Mouse (Mus musculus) adrenal gland (tissue): ENCODE measurements around the gene Nubp2.

Experiments
- intact Hi-C: fragments of 180-260 bp; cut with DNase I; formaldehyde crosslinking; loops from one replicate; pipeline ENCODE4 v1.15.1; 2025

The Nubp2 gene

GRCm38 (mm10) chr17:24873695-24874404, 12.3 kb downstream of the Nubp2 start:
- intact Hi-C loops = no loop called here

DNA sequence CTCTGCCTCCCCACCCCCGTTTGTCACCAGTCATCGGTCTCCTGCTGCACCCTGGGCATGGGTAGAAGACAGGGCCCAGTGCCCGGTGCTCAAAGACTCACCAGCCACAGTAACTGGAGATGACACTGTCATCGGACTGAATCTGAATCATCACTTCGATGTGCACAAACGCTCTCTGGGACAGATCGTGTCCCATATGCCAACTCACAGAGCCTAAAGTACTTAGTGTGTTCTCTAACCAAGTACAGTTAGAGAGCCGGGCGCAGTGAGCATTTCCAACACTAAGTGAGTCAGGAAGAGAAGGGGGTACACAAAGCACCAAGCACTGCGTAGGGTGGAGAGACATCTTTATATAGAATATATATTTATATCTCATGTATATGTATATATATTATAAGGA, 18.2 kb downstream of the Nubp2 start:
- intact Hi-C loops = no loop called here

- intact Hi-C loops = no loop called here
Measured at GRCm38 (mm10) chr17:24865776-24866175, 20.4 kb downstream of the Nubp2 start, which contains the start of gene Igfals. Gene Igfals, plus strand, starts transcription at chr17:24865997.

- intact Hi-C loops = no loop called here
Measured at GRCm38 (mm10) chr17:24861785-24862184, 24.4 kb downstream of the Nubp2 start.

DNA sequence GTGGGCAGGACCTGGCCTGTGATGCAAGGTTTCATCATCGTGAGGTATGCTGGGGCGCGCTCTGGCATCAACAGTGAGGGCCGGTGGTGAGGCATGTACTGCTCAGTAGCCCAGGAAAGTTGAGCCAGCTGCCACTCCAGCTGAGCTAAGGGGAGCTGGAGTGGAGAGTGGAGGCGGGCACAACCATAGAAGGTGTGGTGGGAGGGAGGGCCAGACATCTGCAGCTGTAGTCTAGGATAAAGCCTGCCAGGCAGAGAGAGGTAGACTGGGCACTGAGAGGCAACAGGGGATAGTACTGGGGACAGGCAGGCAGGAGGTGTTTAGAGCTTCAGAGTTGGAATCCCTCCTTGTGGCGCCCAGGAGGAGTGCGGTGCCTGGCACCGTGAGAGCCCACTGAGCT, 26.1 kb downstream of the Nubp2 start:
- intact Hi-C loops = no loop called here

DNA sequence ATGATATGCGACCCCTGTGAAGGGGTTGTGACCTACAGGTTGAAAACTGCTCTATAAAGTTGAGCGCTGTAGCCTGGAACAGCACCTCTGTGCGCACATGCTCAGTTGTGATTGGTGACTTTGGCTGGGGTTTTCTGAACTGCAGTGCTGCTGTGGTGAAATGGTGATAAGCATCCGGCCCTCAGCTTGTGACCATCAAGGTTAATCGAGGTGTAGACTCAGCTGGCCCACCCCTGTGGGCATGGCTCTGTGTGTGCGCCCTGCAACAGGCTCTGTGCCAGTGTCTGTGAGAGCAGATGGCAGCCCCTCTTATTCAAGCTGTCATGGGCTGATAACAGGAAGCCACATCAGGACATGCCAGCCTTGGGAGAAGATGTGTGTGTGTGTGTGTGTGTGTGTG, 27.2 kb downstream of the Nubp2 start:
- intact Hi-C loops = no loop called here

DNA sequence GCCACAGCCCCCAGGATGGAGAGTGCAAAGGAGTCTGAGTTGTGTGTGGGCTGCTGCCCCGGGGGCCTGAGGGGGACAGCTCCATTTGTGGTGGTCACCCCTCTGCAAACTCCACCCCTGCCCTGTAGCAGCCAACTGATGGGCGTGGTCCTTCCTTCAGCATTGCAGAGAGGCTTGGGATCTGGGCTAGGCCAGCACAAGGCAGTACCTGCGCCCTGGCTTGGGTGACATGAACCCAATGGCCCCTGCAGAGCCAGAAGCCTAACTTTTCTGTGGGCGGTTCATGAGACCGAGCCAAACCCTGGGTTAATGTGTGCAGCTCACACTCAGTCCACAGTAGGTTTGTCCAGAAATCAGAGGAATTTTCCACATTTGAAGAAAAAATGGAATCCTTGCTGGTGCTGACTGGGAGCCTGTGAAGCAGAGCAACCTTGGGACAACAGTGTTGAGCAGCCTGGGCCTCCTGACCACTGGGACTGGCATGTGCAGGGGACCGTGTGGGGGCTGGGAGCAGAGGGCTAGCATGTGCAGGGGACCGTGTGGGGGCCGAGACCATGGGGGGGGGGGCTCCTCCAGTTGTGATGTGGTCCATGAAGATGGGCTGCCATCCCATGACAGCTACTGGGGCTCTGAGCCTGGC, 28.2 kb downstream of the Nubp2 start:
- intact Hi-C loops = no loop called here

- intact Hi-C loops = no loop called here
Measured at GRCm38 (mm10) chr17:24856589-24856988, 29.6 kb downstream of the Nubp2 start.

DNA sequence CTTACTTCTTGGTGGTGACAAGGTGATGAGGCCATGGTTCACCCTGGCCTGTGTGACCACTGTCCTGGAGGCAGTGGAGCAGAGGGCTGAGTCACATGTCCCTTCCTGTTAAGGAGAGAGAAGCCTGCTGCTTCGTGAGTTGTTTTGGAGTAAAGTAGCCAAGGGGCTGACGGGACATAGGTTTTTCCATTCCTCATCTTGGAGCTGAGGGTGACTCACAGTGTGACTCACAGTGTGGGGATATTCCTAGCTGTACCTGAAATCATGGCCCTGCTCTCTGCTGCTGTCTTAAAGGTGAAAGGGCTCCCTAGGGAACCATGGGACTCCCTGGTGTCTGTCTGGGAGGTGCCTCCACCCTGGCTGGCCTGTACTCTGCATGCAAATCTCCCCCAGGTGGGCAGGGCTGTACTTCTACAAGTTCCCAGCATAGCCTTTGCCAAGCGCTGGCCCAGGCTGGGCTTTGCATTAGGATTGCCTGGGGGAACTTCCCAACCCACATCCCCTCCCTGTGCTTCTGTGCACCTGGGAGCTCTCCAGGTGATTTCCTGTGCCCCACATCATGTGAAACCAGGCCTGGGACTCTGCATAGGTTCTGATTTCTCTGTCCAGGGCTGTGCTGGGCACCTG, 30.2 kb downstream of the Nubp2 start:
- intact Hi-C loops = no loop called here

DNA sequence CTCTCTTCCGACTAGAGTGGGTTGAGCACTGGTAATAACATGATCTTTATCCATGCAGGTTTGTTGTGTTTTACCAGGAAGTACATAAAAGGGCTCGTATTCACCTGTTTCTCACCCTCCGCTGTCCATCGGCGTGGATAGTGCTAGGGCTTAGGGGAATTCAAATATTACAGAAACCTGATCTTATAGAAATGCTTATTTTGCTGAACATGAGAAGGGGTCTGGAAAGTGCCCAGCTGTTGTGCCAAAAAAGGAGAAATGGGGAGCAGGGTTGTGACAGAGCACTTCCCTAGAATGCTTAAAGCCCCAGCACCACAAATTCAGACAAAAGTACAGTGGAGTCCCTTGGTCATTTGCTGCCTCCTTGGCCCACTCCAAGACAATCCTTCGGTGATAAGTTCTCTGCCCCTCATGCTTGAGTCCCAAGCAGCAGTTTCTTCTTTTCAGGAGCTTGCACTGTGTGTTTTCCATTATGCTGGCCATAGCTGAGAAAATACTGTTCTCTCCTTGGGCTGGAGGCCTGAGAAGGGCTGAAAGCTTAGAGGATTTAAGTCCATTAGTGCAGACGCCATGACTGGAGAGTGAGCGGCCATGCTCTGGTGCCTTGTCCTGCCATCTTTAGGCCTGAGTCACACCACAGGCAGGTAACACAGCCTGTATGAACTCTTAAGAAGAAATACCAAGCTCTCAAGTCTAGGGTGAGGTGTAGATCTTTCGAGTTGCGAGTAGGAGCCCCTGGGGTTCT, 34.6 kb downstream of the Nubp2 start:
- intact Hi-C loops = loop anchor here (5.0 kb wide), 1 partner anchor 36 kb away; the partner anchor contains the start of genes Nubp2 and Spsb3

DNA sequence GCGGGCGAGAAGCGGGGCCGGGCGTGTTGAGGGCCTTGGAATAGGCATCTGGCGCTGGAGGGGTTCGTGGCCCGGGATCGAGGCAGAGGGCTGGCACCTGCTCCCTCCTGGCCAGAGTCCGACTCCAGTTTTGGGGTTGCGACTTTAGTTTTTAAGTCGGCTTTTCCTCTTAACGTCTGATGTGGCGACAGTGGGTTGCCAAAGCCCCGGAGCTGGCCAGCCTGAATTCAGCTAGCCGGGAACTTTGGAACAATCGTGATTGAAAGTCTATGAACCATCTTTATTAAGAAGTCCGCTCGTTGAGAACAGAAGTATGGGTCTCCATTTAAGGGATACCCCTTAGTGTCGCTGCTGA, 35.4 kb downstream of the Nubp2 start:
- intact Hi-C loops = loop anchor here (5.0 kb wide), 1 partner anchor 37 kb away; the partner anchor contains the start of genes Nubp2 and Spsb3

GRCm38 (mm10) chr17:24850065-24850772, 35.9 kb downstream of the Nubp2 start, which contains the start of gene Fahd1:
Gene Fahd1, minus strand, starts transcription at chr17:24850364.
- intact Hi-C loops = loop anchor here (5.0 kb wide), 1 partner anchor 37 kb away; the partner anchor contains the start of genes Nubp2 and Spsb3

DNA sequence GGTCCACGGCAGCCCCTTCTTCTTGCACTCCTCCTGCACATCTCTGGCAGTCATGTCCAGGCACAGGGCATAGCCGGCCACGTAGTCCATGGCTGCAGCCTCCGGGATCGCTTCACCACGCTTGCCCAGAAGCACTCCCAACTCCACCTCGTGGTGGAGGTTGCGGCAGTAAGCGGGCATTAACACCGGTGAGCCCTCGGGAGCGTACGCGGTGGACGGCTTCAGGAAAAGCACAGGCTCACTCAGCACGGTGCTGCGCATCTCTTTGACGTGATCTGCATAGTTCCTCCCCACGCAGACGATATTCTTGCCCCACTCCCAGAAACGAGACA, 36.5 kb downstream of the Nubp2 start:
- intact Hi-C loops = loop anchor here (5.0 kb wide), 1 partner anchor 38 kb away; the partner anchor contains the start of genes Nubp2 and Spsb3

- intact Hi-C loops = no loop called here
Measured at GRCm38 (mm10) chr17:24848600-24849031, 37.5 kb downstream of the Nubp2 start.

DNA sequence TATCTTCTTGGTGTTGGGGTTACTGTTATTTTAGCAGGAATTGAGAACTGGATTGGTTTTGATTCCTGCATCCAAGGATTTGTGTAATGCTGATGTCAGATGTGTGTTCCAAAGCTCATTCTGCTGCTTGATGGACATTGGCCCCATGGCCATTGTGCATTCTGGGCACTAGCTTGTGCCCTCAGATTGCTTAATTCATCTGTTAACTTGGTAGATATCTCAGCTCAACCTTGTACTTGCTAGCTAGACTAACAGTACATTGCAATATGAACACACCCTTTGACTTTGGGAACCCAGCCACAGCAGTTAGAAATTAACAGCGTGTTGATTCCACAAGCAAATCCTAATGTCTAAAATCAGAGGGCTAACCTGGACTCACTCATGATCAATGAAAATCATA, 38.8 kb downstream of the Nubp2 start:
- intact Hi-C loops = no loop called here

DNA sequence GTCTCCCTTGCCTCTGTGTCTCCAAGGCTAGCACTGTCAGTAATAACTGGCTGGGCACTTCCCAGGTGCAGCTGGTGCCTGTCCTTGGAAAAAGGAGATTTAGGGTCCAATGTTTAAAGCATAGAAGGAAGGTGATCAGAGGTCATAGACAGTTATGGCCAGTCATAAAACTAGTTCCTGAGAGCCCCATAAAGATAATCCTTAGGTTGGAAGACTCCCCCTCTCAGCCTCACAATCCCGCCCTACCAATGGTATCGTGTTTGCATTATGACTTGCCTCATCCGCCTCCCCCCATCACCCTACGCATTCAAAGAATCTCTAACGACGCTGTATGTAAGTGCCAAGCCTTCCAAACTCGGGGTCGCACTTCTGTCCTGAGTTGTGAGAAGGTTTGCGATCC, 41.6 kb downstream of the Nubp2 start:
- intact Hi-C loops = loop anchor here (5.0 kb wide), 1 partner anchor 33 kb away; no protein-coding TSS in a partner anchor

DNA sequence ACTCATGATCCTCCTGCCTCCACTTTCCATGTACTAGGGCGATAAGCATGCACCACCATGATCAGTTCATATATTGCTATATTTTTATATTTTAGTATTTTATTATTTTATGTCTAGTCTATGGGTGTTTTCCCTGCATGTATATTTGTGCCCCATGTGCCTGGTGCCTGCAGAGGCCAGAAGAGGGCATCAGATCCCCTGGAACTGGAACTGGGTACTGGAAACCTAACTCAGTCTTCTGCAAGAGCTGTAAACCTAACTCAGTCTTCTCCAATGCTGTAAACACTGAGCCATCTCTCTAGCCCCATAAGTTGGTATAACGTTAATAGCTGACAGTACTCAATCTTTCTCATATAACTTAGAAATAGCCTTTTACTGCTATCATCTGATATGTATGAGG, 43.5 kb downstream of the Nubp2 start:
- intact Hi-C loops = loop anchor here (5.0 kb wide), 1 partner anchor 35 kb away; no protein-coding TSS in a partner anchor

DNA sequence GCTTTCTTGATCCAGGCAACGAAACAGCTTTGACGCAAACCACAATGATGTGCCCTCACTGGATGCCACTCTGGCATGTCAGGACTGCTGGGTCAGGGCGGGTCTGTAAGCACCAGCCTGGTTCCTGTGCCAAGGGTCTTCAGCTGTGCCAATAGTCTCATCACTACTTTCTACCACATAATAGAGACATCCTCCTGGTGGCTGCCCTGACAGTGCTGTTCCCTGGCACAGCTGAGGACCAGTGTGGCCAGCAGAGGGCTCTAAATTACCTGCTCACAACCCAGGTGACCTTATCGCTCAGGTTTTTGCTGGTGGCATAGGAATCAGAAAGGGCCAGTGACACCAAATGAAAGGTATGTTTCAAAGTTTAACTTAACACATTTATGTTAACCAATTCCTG, 45.0 kb downstream of the Nubp2 start:
- intact Hi-C loops = loop anchor here (5.0 kb wide), 1 partner anchor 36 kb away; no protein-coding TSS in a partner anchor

DNA sequence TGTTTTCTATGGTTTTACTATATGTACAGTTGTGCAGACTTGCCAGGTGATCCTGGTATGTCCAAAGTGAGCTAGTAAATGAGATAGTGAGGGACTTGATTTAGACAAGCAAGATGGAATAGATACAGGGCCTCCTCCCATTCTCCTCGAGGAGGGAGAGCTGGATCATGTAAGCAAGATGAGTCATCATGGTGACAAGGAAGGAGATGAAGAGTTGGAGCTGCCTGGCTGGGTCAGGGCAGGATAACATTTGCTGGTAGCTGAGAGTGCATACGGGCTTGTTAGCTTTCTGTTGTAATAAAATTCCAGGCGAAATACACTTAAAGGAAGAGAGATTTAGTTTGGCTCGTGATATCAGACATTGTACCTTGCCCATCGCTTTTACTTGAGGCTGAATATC, 45.8 kb downstream of the Nubp2 start:
- intact Hi-C loops = loop anchor here (5.0 kb wide), 1 partner anchor 37 kb away; no protein-coding TSS in a partner anchor

DNA sequence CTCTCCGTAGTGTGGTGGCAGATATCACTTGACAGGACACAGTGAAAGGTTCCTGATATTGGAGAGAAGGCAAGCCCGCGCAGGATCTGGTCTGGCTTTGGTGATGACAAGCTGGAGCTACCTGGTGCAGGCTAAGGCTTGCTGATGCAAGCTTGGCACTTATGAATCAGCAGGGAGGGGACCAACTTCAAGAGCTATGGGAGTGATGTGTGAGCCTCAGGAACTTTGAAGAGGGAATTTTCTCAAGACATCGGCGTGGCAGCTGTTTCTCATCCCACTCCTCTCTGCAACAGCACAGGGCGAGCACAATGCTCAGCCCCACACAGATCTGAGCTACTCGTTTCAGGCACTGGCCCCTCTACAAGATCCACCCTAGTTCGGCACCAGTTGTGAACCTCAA, 46.3 kb downstream of the Nubp2 start, which contains the start of gene Hagh:
Gene Hagh (plus strand): TSS at position 302 of the 400 bp plus-strand sequence.
- intact Hi-C loops = loop anchor here (5.0 kb wide), 1 partner anchor 37 kb away; no protein-coding TSS in a partner anchor
